In genomic region chr6:114875018-114875558, GRCm38 (mm10) we compare ENCODE assay signal across 8 mouse cellular contexts.
DNase-seq lines count a peak whose midpoint lies in the region.

No protein-coding gene starts in this region.

- peak overlapping the region; percentile 95 for H3K4me3 ChIP-seq in megakaryocyte, embryonic 14.5 days (replicated peaks)

- H3K27me3 ChIP-seq in megakaryocyte, embryonic 14.5 days (replicated peaks): no peaks in the 10 kb centered on the region

- DNase-seq in adrenal gland, adult (ENCODE audit: inconsistent age in 2 of 2, low spot score in 1 of 2): peak; percentile 94 to 97
- DNase-seq in embryo, embryonic 10 days (ENCODE audit: low spot score): peak; percentile 95
- peak; percentile 93 for DNase-seq in gastrocnemius, postnatal 10 days
- peak; percentile 88 for DNase-seq in induced T-regulatory cell, adult 2 months (ENCODE audit: low read depth)
- DNase-seq in left cerebral cortex, adult 9 months (ENCODE audit: low spot score in 2 of 2): peak; percentile 73 to 93
- peak; percentile 93 to 94 for DNase-seq in right cerebral cortex, postnatal 10 days (ENCODE audit: low spot score in 2 of 2)
- peak; percentile 95 for DNase-seq in urinary bladder, postnatal 14 days (ENCODE audit: low spot score)

- no peaks in the 10 kb centered on the region for H3K9me3 ChIP-seq in megakaryocyte, embryonic 14.5 days

- peaks cover 95% of the 10 kb centered on the region for H3K4me1 ChIP-seq in megakaryocyte, embryonic 14.5 days

- H3K36me3 ChIP-seq in megakaryocyte, embryonic 14.5 days (replicated peaks; ENCODE audit: low read length): peaks cover 81% of the 10 kb centered on the region

Comparison
In these comparisons a context has a peak if more than half of its experiments do, and no peak if none do; other contexts are left out.
1. Peak in every context shown above with its lines: DNase-seq and H3K4me3 ChIP-seq.